Mouse (Mus musculus) urinary bladder, postnatal 10 days (tissue): ENCODE data around the gene Zfp84.
A peak's percentile ranks its signal among the peaks of the same experiment; 100 is the strongest.
"Not testable (repeated sequence)": the region's sequence is repeated elsewhere in the genome, so short reads cannot be mapped to it uniquely, and the experiment has no call there.

Experiments
- DNase-seq: peaks from one replicate; pipeline ENCODE4 v3.0.0; 2022; ENCODE audit warnings: low spot score

The Zfp84 gene

DNA sequence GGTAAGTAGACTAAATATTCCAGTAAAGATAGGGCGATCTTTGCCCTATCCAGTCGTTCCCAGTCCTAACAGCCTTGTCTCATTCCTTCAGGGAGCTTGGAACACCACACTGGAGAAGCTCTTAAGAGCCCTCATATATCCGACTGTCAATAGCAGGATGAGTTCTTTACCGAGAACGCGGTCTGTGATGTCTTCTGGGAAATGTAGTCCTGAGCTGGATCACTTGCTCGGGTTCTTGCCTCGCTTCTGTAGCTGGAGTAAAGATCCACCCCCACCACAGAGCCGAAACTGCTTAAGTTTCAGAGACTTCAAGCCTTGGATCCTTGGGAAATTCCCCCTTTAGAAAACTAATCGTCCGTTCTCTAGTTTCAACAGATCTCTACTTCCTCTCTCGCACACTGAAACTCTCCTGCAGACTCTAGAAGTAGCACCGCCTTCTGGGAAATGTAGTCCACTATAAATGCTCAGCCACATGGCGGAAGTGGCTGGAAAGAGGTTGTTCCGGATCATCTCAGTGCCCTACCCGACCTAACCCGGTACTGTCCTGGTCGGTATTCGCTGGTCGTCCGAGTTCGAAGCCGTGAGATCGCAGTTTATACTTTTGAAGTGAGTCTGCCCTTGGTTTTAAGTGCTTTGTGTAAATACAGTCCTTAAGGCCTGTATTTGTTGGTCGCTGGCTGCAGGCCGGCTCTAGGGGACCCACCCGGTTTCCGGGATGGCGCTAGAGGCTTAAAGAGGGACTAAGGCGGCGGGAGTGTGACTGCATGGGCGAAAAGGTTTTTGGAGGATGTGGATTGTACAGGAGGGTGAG lies at the start of gene Zfp84:
TSS of gene Zfp84 (plus strand) at position 463 of the 811 bp plus-strand sequence.
- no peak for DNase-seq

DNA sequence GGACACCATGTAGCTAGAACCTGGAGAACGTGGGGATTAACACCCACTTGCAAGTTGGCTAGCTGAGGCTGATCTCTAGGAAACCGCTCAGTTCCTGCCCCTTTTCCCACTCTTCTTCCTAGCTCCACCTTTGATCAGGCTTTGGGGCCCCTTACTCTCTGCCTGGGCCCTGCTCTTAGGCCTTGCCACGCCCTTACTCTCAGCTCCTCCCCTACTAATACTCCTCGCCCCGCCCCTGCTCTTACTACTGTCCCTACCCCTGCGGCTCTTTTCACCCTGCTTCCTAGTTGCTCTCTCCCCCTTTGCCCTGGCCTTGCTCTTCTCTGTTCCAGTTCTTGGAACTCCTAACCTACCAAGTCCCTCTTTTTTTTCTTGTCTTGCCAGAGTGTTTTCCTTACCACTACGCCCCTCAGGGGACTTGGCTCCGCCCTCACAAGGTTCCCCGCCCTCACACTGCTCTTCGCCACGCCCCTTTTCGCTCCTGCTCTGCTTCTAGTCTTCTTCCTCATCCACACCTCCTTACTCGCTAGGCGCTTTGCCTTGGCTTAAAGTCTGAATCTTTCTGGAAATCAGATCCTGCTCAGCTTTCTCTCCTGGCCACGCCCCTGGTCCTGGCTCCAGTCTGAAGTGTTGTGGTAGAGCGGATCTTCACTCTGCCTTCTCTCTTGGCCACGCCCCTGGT lies 42.8 kb upstream of the Zfp84 start:
- not testable (repeated sequence) for DNase-seq

DNA sequence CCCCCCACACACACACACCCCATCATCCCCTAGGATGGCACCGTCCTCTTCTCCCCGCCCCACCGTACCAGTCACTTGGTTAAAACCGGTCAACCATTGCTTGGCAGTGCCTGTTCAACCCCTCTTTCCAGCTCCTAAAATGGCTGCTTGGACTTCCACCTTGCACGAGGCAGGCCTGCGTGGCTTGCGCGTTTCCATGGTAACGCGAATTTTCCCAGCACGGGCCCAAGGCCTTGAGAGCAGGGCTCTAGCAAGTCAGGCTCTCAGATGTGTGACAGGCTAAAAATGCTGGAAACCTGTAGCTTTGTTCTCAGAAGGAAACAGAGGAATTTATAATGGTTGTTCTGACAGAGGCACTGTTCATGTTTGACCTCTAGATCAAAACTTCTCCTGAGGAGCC lies 41.5 kb upstream of the Zfp84 start, which contains the start of gene Catsperg2:
TSS of gene Catsperg2 (minus strand) at position 173 of the 400 bp plus-strand sequence.
- DNase-seq = not testable (repeated sequence)

DNA sequence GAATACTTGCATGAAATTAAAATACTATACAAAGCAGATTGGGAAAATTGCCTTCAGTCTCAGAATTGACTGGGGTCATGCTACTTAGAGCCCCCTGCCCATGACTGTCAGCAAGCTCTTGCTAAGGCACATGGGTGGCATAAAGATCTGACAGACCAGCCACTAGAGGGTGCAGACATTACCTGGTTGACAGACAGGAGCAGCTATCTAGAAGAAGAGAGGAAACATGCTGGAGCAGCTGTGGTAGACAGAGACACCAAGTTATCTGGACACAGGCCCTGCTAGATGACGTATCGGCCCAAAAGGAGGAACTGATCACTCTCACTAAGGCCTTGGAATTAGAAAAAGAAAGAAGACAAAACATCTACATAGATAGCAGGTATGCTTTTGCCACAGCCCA lies 40.3 kb upstream of the Zfp84 start:
- no peak for DNase-seq

DNA sequence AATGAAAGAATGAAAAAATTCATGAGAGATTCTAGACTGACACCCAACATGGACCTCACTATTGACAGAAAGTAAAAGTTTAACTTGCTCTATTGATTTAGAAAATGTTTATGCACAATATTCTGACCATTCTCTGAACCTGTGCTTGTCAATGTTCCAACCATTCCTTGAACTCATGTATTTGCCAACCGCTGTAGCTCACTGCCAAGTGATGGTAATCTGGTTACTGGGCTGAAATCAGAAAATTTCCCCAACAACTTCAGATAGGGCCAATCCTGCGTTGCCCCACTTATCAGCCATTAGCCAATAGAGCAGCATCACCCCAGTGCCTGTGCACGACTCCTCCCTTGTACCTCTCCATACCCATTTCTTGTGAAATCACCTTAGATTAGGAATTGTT lies 26.1 kb upstream of the Zfp84 start:
- DNase-seq = no peak

DNA sequence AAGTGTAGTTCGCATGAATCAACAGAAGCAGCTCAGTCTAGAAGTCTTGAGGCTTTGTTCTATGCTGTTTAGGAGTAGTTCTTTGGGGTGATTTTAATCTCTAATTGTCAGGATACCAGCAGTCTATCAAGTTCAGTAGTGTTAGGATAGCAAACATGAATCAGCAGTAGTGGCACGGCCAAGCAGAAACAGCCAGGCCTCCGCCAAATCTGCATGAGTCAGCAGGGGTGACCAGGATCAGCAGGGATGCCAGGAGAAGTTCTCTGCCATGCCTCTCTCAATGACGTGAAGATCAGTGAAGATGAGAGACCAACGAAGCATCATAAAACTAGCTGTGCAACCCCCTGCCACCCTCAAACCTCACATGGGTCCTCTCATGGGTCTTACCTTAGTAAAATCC lies 7.9 kb upstream of the Zfp84 start:
- no peak for DNase-seq

DNA sequence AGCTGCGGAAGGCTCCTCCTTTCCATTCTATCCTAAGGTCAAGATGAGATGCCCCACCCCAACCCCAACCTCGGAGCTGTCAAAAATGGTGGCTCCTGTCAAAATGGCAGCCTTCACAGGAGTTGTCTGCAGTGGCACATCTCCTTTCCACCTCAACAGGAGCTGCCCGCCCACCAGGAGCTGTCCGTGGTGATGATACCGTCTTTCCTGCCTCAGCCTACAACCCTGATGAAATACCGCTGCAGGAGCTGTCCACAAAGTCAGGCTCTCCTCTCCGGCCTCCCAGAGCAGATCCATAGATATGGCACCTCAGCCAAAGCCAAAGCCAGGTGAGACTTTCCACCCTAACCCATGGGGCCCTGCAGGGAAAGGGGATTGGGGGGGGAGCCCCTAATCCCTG lies 3.6 kb upstream of the Zfp84 start:
- DNase-seq = no peak

DNA sequence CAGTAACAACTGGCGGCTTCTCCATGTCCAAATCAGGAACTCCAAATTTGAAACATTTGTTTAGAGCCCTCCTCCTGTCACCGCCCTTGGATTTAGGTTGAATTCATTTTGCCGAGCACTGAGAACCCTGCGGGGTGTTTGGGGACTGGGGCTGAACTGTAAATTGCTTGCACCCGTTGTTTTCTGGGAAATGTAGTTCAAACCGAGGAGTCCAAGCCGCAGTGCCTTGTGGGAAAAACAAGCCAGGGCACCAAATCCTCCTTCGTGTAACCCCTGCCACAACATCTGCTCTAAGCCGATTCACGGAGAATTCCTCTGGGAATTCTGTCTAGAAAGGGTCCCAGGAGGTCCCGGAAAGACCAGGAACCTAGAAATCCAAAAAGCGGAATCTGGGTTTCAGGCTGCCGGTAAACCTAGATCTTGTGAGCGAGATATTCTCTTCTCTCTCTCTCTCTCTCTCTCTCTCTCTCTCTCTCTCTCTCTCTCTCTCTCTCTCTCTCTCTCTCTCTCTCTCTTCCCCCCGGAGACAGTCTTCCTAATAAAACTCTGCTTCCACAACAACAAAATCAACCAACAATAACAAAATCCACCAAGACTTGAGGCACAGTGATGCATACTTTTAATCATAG lies 1.2 kb upstream of the Zfp84 start:
- DNase-seq = no peak

DNA sequence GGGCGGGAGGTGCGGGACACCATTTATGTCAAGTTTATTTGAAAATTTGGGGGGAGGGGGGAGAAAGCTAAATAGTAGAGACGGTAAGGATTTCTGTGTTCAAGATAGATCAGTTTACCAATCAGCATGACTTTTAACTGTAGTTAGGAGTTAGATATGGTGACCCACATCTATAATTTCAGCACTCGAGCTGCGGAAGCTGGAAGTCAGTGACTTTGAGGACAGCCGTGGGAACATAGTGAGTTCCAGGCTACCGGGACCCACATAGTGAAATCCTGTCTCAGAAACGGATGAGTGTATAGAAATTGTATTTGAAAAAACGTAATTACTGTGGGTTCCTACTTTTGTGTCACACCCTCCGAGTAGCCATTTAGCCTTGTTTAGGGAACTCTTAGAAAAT lies 628 bp downstream of the Zfp84 start:
- no peak for DNase-seq

DNA sequence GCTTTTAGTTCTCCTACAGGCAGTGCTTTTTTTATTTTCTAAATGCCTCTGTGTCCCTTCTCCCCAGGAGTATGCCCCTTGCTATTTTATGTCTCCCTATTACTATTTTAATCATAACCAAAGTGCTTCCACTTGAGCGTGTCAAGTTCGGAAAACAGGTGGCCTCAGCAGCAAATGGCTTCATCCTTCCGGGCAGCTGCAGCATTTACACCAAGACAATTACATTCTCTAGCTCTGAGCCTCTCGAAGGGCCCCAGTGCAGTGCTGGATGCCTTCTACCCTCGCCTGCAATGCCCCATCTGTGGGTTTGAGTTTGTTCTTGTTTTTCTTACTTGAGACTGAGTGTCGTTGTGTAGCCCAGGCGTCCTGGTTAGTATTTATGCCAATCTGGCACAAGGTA lies 5.2 kb downstream of the Zfp84 start:
- no peak for DNase-seq

DNA sequence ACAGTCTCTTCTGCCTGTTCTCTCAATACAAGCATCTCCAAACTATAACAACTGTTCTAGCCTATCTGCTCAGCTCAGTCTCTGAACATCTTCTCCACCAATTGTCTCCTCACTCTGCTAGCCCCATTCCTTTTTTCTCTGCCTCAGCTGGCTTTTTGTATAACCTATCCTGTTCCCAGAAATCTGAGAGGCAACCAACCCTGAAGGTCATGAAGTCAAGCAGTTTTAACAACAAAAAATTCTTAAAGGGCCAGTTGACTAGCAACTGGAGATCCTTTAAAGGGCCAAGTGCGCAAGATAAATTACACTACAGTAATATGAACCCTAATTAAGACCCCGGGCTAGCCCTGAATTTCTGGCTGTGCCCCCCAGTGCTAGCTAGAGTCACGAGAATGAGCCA lies 6.0 kb downstream of the Zfp84 start:
- DNase-seq = no peak

DNA sequence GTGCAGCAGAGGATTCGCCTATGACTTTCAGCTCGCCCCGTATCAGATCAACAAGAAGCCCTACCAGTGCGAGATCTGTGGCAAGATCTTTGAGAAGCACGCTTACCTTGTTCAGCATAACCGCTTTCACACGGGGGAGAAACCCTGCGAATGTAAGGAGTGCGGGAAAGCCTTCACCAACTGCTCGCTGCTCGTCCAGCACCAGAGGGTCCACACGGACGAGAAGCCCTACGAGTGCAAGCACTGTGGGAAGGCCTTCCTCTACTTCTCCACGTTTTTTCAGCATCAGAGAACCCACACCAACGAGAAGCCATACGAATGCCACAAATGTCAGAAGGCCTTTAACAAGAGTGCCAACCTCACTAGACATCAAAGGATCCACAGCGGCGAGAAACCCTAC lies 8.2 kb downstream of the Zfp84 start:
- DNase-seq = no peak

DNA sequence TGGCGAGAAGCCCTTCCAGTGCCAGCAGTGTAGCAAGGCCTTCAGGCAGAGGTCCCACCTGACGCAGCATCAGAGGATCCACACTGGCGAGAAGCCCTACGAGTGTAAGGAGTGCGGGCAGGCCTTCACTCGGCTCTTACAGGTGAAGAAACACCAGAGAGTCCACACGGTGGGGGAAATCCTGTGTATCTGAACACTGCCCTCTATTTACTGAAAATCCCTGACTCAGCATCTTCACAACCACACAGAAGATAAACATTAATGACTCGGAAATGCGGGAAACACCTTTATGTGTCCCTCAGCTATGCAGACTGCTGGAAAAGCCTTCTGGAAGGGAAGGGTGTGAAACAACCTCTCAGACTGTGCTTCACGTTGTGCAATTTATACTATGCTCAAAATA lies 9.0 kb downstream of the Zfp84 start:
- DNase-seq = no peak

DNA sequence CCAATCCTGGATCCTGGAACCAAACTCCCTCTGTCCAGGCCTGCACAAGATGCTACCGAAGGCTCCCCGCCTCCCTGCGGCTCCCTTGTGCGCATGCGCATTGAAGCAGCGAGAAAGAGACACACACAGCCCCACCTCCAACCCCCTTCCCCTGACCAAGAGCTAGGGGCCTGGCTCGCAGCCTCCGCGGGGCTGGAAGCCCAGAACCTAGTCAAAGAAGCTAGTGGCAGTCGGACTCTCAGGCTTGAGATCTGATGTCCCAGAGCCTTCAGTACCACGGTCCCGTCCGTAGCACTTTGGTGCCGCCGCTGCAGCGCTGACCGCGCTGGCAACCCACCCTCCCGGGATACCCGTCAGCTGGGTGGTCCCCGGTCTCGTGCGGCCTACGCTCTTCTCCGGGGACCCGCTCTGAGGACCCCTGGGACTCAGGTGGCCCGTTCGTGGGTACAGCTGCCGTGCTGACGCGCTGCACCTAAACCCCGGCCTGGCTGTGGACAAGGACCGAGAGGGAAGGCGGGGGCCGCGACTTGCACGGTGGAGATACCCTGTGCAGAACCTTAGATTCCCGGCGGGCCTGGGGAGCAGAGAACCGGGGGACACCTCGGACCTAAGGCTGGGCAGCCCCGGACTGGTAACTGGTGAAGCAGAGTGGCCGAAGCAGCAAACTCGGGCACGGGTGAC lies 15.7 kb downstream of the Zfp84 start, which contains the start of gene Zfp30:
TSS of gene Zfp30 (plus strand) at position 128 of the 681 bp plus-strand sequence.
- DNase-seq = peak; percentile 25

DNA sequence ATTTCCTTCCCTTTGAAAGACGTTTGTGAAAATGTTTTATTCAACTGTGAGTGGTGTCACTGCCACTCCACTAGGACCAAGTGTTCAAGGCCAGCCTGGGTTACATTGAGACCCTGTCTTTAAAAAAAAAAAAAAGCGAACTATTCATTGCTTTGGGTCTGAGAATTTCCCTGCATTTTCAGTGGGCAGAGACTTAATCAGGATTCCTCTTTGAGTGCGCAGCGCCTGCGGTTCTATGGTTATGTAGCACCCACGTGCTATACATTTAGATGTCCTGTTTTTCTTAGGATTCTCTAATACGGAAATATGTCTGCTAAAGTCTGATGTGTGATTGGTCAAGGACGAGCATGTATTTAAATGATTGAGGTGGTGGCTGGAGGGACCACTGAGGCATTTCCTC lies 16.7 kb downstream of the Zfp84 start:
- DNase-seq = no peak

DNA sequence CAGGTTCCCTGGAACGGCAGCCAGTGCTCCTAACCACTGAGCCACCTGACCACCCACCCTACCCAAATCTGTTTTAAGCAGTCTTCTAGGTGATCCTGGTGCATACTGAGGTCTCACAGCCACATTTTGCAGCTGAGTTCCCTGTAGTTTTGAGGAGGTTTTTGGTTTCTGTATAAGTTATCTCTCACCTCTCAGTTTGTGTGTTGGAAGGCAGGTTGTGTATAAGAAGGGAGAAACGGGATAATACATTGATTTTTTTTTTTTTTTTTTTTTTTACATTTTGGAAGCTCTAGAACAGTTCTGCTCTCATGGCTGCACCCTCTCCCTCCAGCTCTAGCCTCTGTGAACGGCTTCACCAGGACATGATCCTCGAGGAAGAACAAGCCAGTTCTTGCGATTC lies 17.5 kb downstream of the Zfp84 start:
- no peak for DNase-seq

DNA sequence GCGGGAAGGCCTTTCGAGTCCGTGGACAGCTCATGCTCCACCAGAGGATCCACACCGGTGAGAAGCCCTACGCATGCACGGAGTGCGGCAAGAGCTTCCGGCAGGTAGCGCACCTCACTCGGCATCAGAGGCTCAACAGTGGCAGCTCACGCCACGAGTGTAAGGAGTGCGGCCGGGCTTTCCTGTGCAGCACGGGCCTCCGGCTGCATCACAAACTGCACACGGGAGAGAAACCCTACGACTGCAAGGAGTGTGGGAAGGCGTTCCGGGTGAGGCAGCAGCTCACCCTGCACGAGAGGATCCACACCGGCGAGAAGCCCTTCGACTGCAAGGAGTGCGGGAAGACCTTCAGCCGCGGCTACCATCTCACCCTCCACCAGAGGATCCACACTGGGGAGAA lies 24.6 kb downstream of the Zfp84 start:
- no peak for DNase-seq

DNA sequence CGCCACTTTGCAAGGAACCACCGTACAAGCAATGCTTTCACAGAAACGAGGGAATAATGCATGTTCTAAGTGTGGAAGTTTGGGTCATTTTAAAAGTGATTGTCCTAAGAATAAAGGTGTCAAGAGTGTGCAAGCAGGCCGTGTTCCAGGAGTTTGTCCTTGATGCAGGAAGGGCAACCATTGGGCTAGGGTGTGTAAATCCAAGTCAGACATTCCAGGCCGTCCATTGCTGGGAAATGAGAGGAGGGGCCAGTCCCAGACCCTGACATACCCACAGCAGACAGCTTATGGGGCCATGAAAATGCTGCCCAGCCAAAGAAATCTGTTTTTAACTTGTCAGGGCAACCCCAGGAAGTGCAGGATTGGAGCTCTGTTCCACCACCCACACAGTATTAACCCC lies 38.7 kb downstream of the Zfp84 start:
- no peak for DNase-seq

DNA sequence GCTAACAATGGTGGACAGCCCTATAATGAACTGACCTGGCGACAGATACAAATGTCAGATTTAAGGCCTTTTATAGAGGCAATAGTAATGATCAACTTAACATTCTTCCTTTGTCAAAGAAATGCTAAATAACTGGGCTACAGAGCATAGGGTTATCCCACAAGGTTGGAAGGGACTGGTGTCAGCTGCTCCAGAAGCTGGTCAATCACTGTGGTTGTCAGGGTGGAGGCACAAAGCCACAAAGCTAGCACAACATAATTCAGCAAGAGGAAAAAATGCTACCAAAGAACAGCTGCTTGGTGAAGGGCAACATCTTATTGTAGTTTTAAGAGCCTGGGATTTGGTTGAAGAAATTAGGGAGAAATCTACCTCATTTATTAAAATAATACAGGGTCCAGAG lies 43.9 kb downstream of the Zfp84 start:
- no peak for DNase-seq

DNA sequence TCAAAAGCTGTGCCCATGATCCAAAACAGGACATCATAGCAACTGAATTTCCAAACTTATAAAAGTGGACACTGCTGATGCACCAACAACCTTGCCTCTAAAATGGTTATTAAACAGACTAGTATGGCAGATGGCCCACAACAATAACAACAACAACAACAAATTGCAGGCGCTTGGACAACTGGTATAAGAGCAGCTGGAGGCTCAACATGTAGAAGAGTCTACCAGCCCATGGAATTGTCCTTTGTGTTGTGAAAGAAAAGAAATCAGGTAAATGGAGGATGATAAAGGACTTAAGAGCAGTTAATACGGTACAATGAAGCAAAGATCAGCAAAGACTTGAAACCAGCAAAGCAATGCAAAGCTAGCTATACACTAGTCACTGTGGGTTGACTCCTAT lies 46.0 kb downstream of the Zfp84 start:
- no peak for DNase-seq

DNA sequence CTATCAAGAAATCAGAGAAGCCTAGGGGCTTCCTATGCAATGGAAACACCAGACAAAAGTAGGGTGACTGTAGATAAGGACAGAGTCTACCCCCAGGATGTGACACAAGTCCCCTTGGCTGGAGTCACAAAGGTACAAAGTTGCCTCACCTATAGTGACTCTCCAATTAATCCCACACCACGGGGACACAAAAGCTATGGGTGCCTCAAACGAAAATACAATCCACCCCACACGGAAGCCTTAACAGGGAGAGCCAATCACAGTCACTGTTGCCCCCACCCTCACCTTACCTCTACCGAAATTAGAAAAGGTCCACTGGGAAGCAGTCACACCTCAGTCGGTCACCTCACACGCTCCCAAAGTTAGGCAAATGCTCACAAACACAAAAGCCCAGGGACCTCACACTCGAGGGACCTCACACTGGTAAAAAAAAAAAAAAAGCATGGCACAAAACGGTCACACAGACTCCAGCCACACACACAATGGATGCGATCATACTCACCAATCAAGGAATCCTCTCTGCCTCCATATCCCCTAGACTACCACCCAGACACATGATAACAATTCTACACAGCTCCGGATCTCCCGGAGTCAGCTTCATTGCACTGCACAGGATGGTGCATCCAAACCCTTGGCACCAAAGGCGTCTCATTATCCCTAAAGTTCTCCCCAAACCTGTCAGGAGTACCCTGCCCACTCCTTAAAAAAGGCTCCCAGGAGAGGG lies 46.9 kb downstream of the Zfp84 start:
- no peak for DNase-seq

DNA sequence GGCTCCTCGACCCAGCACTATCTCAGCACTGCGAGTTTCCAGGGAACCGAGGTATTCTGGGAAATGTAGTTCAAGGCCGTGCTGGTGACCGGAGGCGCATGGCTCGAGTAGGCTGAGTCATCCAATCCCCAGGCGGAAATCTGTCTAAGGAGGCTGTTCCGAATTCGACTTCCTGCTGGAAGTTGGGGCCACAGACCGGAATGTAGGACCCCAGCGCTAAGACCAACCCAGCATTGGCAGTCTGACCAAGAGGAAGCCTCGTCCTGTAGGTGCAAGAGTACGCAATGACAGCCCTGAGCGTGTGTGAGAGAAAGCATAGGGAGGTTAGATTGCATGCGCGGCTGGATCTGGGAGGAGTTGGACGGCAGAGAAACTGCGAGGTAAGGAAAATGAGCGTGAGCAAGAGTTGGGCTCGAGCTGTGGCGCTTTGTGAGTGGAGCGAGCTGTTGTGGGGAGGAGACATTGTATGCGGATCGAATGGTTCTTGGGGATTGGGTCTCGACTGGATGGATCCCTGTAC lies 47.6 kb downstream of the Zfp84 start, which contains the start of gene Zfp790:
TSS of gene Zfp790 (plus strand) at position 205 of the 520 bp plus-strand sequence.
- DNase-seq = peak; percentile 34
